Mouse (Mus musculus) liver, embryonic 14.5 days (tissue): ENCODE measurements around the gene Gsx2. TPM values are rescaled to one million over a fixed set of nuclear protein-coding genes. Genes with fewer than 3 reads are reported as not detected.
A peak's percentile ranks its signal among the peaks of the same experiment; 100 is the strongest.

Experiments
- ATAC-seq: fragments of 200-750 bp; cut with Nextera tagmentation; 2 replicates; pipeline ENCODE4 v1.8.0; 2017; ENCODE audit warnings: moderate number of reproducible peaks, mild to moderate bottlenecking, moderate library complexity; ENCODE audit not compliant: insufficient read depth
- DNase-seq, 3 experiments: peaks; one replicate each; pipeline ENCODE4 v3.0.0-alpha.2; 2012 to 2013; ENCODE audit warnings: low read depth in 3 of 3, low spot score in 3 of 3
- H3K27ac ChIP-seq: fragments of 300-500 bp; sonication (generic); 2 replicates; pipeline ENCODE4 v1.5.1; 2014; ENCODE audit warnings: moderate library complexity, mild to moderate bottlenecking, control low read depth, inconsistent platforms
- H3K27me3 ChIP-seq: fragments of 300-500 bp; sonication (generic); 2 replicates; pipeline ENCODE4 v1.6.1; 2014; ENCODE audit warnings: mild to moderate bottlenecking, low read length, moderate library complexity; ENCODE audit not compliant: control insufficient read depth, insufficient read depth
- H3K36me3 ChIP-seq: fragments of 300-500 bp; sonication (generic); replicated peaks from 2 replicates; pipeline ENCODE4 v1.6.1; 2014; ENCODE audit warnings: low read depth; ENCODE audit not compliant: control insufficient read depth, insufficient read depth
- H3K4me1 ChIP-seq, 2 experiments: fragments of 200-500 bp in 1 of 2; fragments of 300-500 bp in 1 of 2; sonication (generic) in 1 of 2; replicated peaks; 2 replicates each; pipeline ENCODE4 v1.6.1; 2012 to 2014; ENCODE audit warnings: antibody characterized with exemption in 1 of 2, inconsistent platforms in 1 of 2, low read length in 1 of 2; ENCODE audit not compliant: control insufficient read depth in 2 of 2, insufficient read depth in 2 of 2
- H3K4me2 ChIP-seq: fragments of 300-500 bp; sonication (generic); 2 replicates; pipeline ENCODE4 v1.6.1; 2014; ENCODE audit warnings: low read depth, mild to moderate bottlenecking, control low read depth, moderate library complexity
- H3K4me3 ChIP-seq, 2 experiments: fragments of 200-500 bp in 1 of 2; fragments of 300-500 bp in 1 of 2; sonication (generic) in 1 of 2; 2 replicates each; pipeline ENCODE4 v1.5.1; 2012 to 2014; ENCODE audit warnings: low read depth in 2 of 2, low read length in 2 of 2, mild to moderate bottlenecking in 2 of 2, control low read depth in 1 of 2, inconsistent platforms in 1 of 2, moderate library complexity in 1 of 2; ENCODE audit not compliant: insufficient read depth in 1 of 2
- H3K9ac ChIP-seq: fragments of 300-500 bp; sonication (generic); replicated peaks from 2 replicates; pipeline ENCODE4 v1.6.1; 2014; ENCODE audit warnings: mild to moderate bottlenecking, control low read depth, moderate library complexity
- H3K9me3 ChIP-seq: fragments of 300-500 bp; sonication (generic); 2 replicates; pipeline ENCODE4 v1.6.1; 2016; ENCODE audit warnings: low read length, mixed read lengths; ENCODE audit not compliant: control insufficient read depth
- CTCF ChIP-seq: IDR thresholded peaks from 2 replicates; pipeline ENCODE4 v1.5.1; 2016; ENCODE audit warnings: antibody characterized with exemption, low read depth, control low read depth
- EP300 ChIP-seq: IDR thresholded peaks from 2 replicates; pipeline ENCODE4 v1.6.1; 2016; ENCODE audit warnings: antibody characterized with exemption, low read depth
- WGBS: fragments of 180-500 bp; shearing (Covaris S2); extraction: QIAGEN DNeasy Blood & Tissue Kit; methylation state at CpG from one replicate; pipeline ENCODE4 v1.1.7; 2014; ENCODE audit not compliant: insufficient replicate concordance; 5-methylcytosine and 5-hydroxymethylcytosine counted together
- polyA plus RNA-seq, 2 experiments: library from polyadenylated mRNA; depleted of rRNA in 1 of 2; stranded (reverse) in 1 of 2; unstranded in 1 of 2; fragments of >200 nt; fragmentation: Nextera tagmentation in 1 of 2; extraction: Ambion mirVana in 1 of 2; gene quantifications; 2 replicates each; pipeline versions ENCODE4 v1.2.1 to v1.2.3; 2012 to 2014

Gsx2 gene
- polyA plus RNA-seq, 2 experiments, result not detected

- Histone ChIP-seq H3K9me3 (no peaks in the 10 kb centered on the region), H3K4me2 (peak overlapping the region; percentile 48), H3K4me1 (no peaks in the 10 kb centered on the region), H3K27me3 (peaks cover 41% of the 10 kb centered on the region), H3K36me3 (no peaks in the 10 kb centered on the region), H3K27ac (no peak overlapping the region), H3K4me3 (peak overlapping the region in 1 of 2 experiments; percentile 30; a peak in 1 of 4 replicates), H3K9ac (no peak overlapping the region)
- DNase-seq, result no peak
- no peak for TF ChIP-seq CTCF
- TF ChIP-seq EP300, result no peak
- WGBS, result 10% methylated on average over 10 of the region's 10 CpGs
- no peak for ATAC-seq
Observed at GRCm38 (mm10) chr5:75066715-75067114, 8.7 kb upstream of the Gsx2 start.

GRCm38 (mm10) chr5:75067125-75067756, 8.2 kb upstream of the Gsx2 start:
- DNase-seq, result no peak
- Histone ChIP-seq H3K4me1 (no peaks in the 10 kb centered on the region), H3K27me3 (peaks cover 46% of the 10 kb centered on the region), H3K36me3 (no peaks in the 10 kb centered on the region), H3K9ac (no peak overlapping the region), H3K27ac (no peak overlapping the region), H3K4me3 (peak overlapping the region; percentile 30 to 39; a peak in 3 of 4 replicates), H3K4me2 (peak overlapping the region; percentile 48), H3K9me3 (no peaks in the 10 kb centered on the region)
- ATAC-seq, result peak; percentile 50; the same call in 1 of the 2 replicates
- WGBS, result 1% methylated on average over 30 of the region's 30 CpGs
- no peak for TF ChIP-seq EP300
- TF ChIP-seq CTCF, result no peak

GRCm38 (mm10) chr5:75070132-75070531, 5.3 kb upstream of the Gsx2 start:
- no peak overlapping the region for H3K27ac ChIP-seq
- TF ChIP-seq CTCF, result no peak
- TF ChIP-seq EP300, result no peak
- no peaks in the 10 kb centered on the region for H3K36me3 ChIP-seq
- no peak overlapping the region for H3K9ac ChIP-seq
- H3K4me1 ChIP-seq, result no peaks in the 10 kb centered on the region
- no peak overlapping the region for H3K4me2 ChIP-seq
- no peak overlapping the region for H3K4me3 ChIP-seq
- 2% methylated on average over 13 of the region's 13 CpGs for WGBS
- H3K27me3 ChIP-seq, result peaks cover 75% of the 10 kb centered on the region
- no peaks in the 10 kb centered on the region for H3K9me3 ChIP-seq
- ATAC-seq (no peak), DNase-seq (no peak)

- no peaks in the 10 kb centered on the region for H3K9me3 ChIP-seq
- H3K36me3 ChIP-seq, result no peaks in the 10 kb centered on the region
- TF ChIP-seq CTCF (no peak), EP300 (no peak)
- H3K27ac ChIP-seq, result no peak overlapping the region
- H3K4me3 ChIP-seq, result no peak overlapping the region
- WGBS, result 3% methylated on average over 23 of the region's 23 CpGs
- ATAC-seq (no peak), DNase-seq (no peak)
- H3K9ac ChIP-seq, result no peak overlapping the region
- H3K27me3 ChIP-seq, result peaks cover 82% of the 10 kb centered on the region
- H3K4me1 ChIP-seq, result no peaks in the 10 kb centered on the region
- no peak overlapping the region for H3K4me2 ChIP-seq
Observed at GRCm38 (mm10) chr5:75070656-75071375, 4.6 kb upstream of the Gsx2 start.

GRCm38 (mm10) chr5:75071951-75072350, 3.5 kb upstream of the Gsx2 start:
- H3K36me3 ChIP-seq, result no peaks in the 10 kb centered on the region
- ATAC-seq (no peak), DNase-seq (no peak)
- no peak overlapping the region for H3K4me3 ChIP-seq
- H3K4me2 ChIP-seq, result no peak overlapping the region
- peaks cover 93% of the 10 kb centered on the region for H3K27me3 ChIP-seq
- WGBS, result 5% methylated on average over 10 of the region's 10 CpGs
- TF ChIP-seq EP300, result no peak
- no peak for TF ChIP-seq CTCF
- no peaks in the 10 kb centered on the region for H3K9me3 ChIP-seq
- H3K4me1 ChIP-seq, result no peaks in the 10 kb centered on the region
- H3K27ac ChIP-seq, result no peak overlapping the region
- no peak overlapping the region for H3K9ac ChIP-seq
